8 mouse cellular contexts compared by ENCODE assay signal in genomic region chr6:117917576-117917975, GRCm38 (mm10). TPM values are rescaled to one million over a fixed set of nuclear protein-coding genes. Genes with fewer than 3 reads are reported as not detected.
A peak's percentile ranks its signal among the peaks of the same experiment; 100 is the strongest.
DNase-seq lines count a peak whose midpoint lies in the region; ATAC-seq lines count a peak whose summit lies in the region.

No protein-coding gene starts in this region.

- H3K9ac ChIP-seq in liver, embryonic 15.5 days, result peak overlapping the region; percentile 75
- peak overlapping the region; percentile 90 for H3K9ac ChIP-seq in stomach, embryonic 16.5 days (ENCODE audit: low read length)

- H3K4me2 ChIP-seq in liver, embryonic 15.5 days, result peak overlapping the region; percentile 89
- peak overlapping the region; percentile 92 for H3K4me2 ChIP-seq in stomach, embryonic 16.5 days (ENCODE audit: low read depth, low read length)

- WGBS in embryonic facial prominence, embryonic 10.5 days, result 1% methylated on average over 21 of the region's 21 CpGs
- under 1% methylated on average over 21 of the region's 21 CpGs for WGBS in liver, embryonic 15.5 days (ENCODE audit: insufficient replicate concordance)
- under 1% methylated on average over 21 of the region's 21 CpGs for whole genome bisulfite sequencing in stomach, embryonic 16.5 days

- no peaks in the 10 kb centered on the region for H3K27me3 ChIP-seq in embryonic facial prominence, embryonic 10.5 days (replicated peaks; ENCODE audit: low read depth, poor library complexity, severe bottlenecking)
- no peaks in the 10 kb centered on the region for H3K27me3 ChIP-seq in liver, embryonic 15.5 days
- H3K27me3 ChIP-seq in stomach, embryonic 16.5 days (ENCODE audit: control insufficient read depth, insufficient read depth, low read length), result no peaks in the 10 kb centered on the region

- peak; percentile 23 for ATAC-seq in activated CD4-positive, CD25-positive, alpha-beta regulatory T cell, adult 4 months
- peak; percentile 28 for ATAC-seq in liver, embryonic 15.5 days (ENCODE audit: insufficient read depth)
- ATAC-seq in stomach, embryonic 16.5 days (ENCODE audit: insufficient read depth, low FRiP score), result peak; percentile 79

- peak overlapping the region; percentile 96 for H3K27ac ChIP-seq in embryonic facial prominence, embryonic 10.5 days (replicated peaks)
- peak overlapping the region; percentile 98 for H3K27ac ChIP-seq in liver, embryonic 15.5 days (replicated peaks)
- H3K27ac ChIP-seq in stomach, embryonic 16.5 days (ENCODE audit: low read length), result peak overlapping the region; percentile 99

- DNase-seq in 3T3-L1 (ENCODE audit: low read depth, low spot score), result peak; percentile 82
- DNase-seq in embryonic facial prominence, embryonic 10.5 days (ENCODE audit: low spot score), result peak; percentile 78
- DNase-seq in heart, adult 18-20 months, result peak; percentile 78 to 81
- DNase-seq in kidney, adult 18-20 months, result peak; percentile 77
- DNase-seq in neural tube, embryonic 10.5 days (ENCODE audit: extremely low spot score, low spot score), result peak; percentile 68

- H3K4me3 ChIP-seq in embryonic facial prominence, embryonic 10.5 days, result peak overlapping the region; percentile 77
- peak overlapping the region; percentile 65 for H3K4me3 ChIP-seq in liver, embryonic 15.5 days (replicated peaks)
- H3K4me3 ChIP-seq in stomach, embryonic 16.5 days (replicated peaks; ENCODE audit: low read length), result peak overlapping the region; percentile 83

- H3K4me1 ChIP-seq in embryonic facial prominence, embryonic 10.5 days, result peaks cover 52% of the 10 kb centered on the region
- H3K4me1 ChIP-seq in liver, embryonic 15.5 days (replicated peaks), result peaks cover 64% of the 10 kb centered on the region
- H3K4me1 ChIP-seq in stomach, embryonic 16.5 days (ENCODE audit: control insufficient read depth, insufficient read depth, low read length), result peaks cover 32% of the 10 kb centered on the region

- peaks cover 45% of the 10 kb centered on the region for H3K36me3 ChIP-seq in embryonic facial prominence, embryonic 10.5 days (replicated peaks)
- H3K36me3 ChIP-seq in liver, embryonic 15.5 days (replicated peaks), result peaks cover 38% of the 10 kb centered on the region
- H3K36me3 ChIP-seq in stomach, embryonic 16.5 days (ENCODE audit: control insufficient read depth, insufficient read depth, low read length), result peaks cover 8% of the 10 kb centered on the region; the same call in 1 of the 2 replicates

- no peaks in the 10 kb centered on the region for H3K9me3 ChIP-seq in embryonic facial prominence, embryonic 10.5 days
- no peaks in the 10 kb centered on the region for H3K9me3 ChIP-seq in liver, embryonic 15.5 days (replicated peaks)
- H3K9me3 ChIP-seq in stomach, embryonic 16.5 days (replicated peaks; ENCODE audit: control insufficient read depth, low read length), result no peaks in the 10 kb centered on the region

RNA-seq across cellular contexts. Expression of gene Hnrnpf, which starts 17.5 kb away (rescaled TPM):
- polyA plus RNA-seq in activated CD4-positive, CD25-positive, alpha-beta regulatory T cell, adult 4 months (2017; shearing (Covaris generic)), result 100 to 1,000 TPM; 807 to 897 TPM
- 874 and 878 TPM in 2 replicates for polyA plus RNA-seq in embryonic facial prominence, embryonic 10.5 days (2016; fragmentation: Nextera tagmentation; extraction: Ambion mirVana)
- total RNA-seq in heart, adult 18-20 months (2021), result 100 to 1,000 TPM; 193 to 194 TPM
- 476 and 487 TPM in 2 replicates for polyA plus RNA-seq in liver, embryonic 15.5 days (2015; fragmentation: Nextera tagmentation; extraction: Ambion mirVana)
- polyA plus RNA-seq in stomach, embryonic 16.5 days (2015; fragmentation: Nextera tagmentation; extraction: Ambion mirVana), result 688 and 741 TPM in 2 replicates

RNA-seq across cellular contexts. Expression of gene Fxyd4, which starts 19.9 kb away (rescaled TPM):
- polyA plus RNA-seq in activated CD4-positive, CD25-positive, alpha-beta regulatory T cell, adult 4 months (2017; shearing (Covaris generic)), result 1 to 10 TPM; 2.3 to 7.0 TPM
- 2.5 and 3.8 TPM in 2 replicates for polyA plus RNA-seq in embryonic facial prominence, embryonic 10.5 days (2016; fragmentation: Nextera tagmentation; extraction: Ambion mirVana)
- not detected for total RNA-seq in heart, adult 18-20 months (2021)
- 0.36 and 0.47 TPM in 2 replicates for polyA plus RNA-seq in liver, embryonic 15.5 days (2015; fragmentation: Nextera tagmentation; extraction: Ambion mirVana)
- polyA plus RNA-seq in stomach, embryonic 16.5 days (2015; fragmentation: Nextera tagmentation; extraction: Ambion mirVana), result 2.4 and 4.2 TPM in 2 replicates

RNA-seq across cellular contexts. Expression of gene Zfp239, which starts 55.7 kb away (rescaled TPM):
- 1 to 10 TPM; 4.1 TPM for polyA plus RNA-seq in activated CD4-positive, CD25-positive, alpha-beta regulatory T cell, adult 4 months (2017; shearing (Covaris generic))
- 13.1 and 13.6 TPM in 2 replicates for polyA plus RNA-seq in embryonic facial prominence, embryonic 10.5 days (2016; fragmentation: Nextera tagmentation; extraction: Ambion mirVana)
- under 1 TPM; 0.17 to 0.18 TPM for total RNA-seq in heart, adult 18-20 months (2021)
- 2.0 and 2.4 TPM in 2 replicates for polyA plus RNA-seq in liver, embryonic 15.5 days (2015; fragmentation: Nextera tagmentation; extraction: Ambion mirVana)
- polyA plus RNA-seq in stomach, embryonic 16.5 days (2015; fragmentation: Nextera tagmentation; extraction: Ambion mirVana), result 4.8 and 6.0 TPM in 2 replicates

Comparison
In these comparisons a context has a peak if more than half of its experiments do, and no peak if none do; other contexts are left out.
1. Peak in every context shown above with its lines: DNase-seq, ATAC-seq, H3K4me3 ChIP-seq and H3K27ac ChIP-seq.
2. ATAC-seq: peak in every context shown above with its lines; median percentile 79 in stomach, embryonic 16.5 days; 28 in liver, embryonic 15.5 days; 23 in activated CD4-positive, CD25-positive, alpha-beta regulatory T cell, adult 4 months.